Mouse (Mus musculus) megakaryocyte, embryonic 14.5 days (primary cell): Measurements from ENCODE around the gene Arrdc4.

Source experiments
- FLI1 ChIP-seq: IDR thresholded peaks from 2 replicates; pipeline ENCODE4 v1.6.1; 2012; ENCODE audit warnings: low read length, inconsistent platforms, mixed read lengths
- GATA1 ChIP-seq: IDR thresholded peaks from 3 replicates; pipeline ENCODE4 v1.6.1; 2012; ENCODE audit warnings: mixed read lengths, low read length, inconsistent platforms, borderline replicate concordance

DNA sequence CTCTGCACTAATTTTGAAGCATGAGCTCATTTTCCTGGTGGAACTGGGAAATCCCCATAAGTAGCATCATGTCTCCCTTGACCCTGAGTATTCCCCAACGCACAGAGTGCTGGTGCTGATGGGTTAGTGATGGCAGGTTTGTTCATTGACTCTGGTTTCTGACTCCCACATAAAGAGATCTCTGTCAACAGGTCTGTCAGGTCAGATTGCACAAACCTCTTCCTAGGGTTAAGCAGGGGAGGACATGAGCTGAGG, 39.8 kb downstream of the Arrdc4 start:
- no peak for TF ChIP-seq GATA1
- no peak for TF ChIP-seq FLI1
